Mouse (Mus musculus) C2C12 (cell line): ENCODE measurements around the gene Sgsh.

Experiments used
- CEBPB ChIP-seq: IDR thresholded peaks from one replicate; pipeline ENCODE4 v1.6.1; 2011; ENCODE audit warnings: low read depth, mild to moderate bottlenecking, control low read depth, moderate library complexity
- CTCF ChIP-seq: IDR thresholded peaks from one replicate; pipeline ENCODE4 v1.5.1; 2011; ENCODE audit not compliant: control insufficient read depth, insufficient read depth, insufficient read length
- FOSL1 ChIP-seq: IDR thresholded peaks from one replicate; pipeline ENCODE4 v1.8.0; 2011; ENCODE audit warnings: mild to moderate bottlenecking, low read length; ENCODE audit not compliant: poor library complexity, insufficient read depth, severe bottlenecking
- MAX ChIP-seq: IDR thresholded peaks from one replicate; pipeline ENCODE4 v1.6.1; 2011; ENCODE audit warnings: mild to moderate bottlenecking, control low read depth
- MYOD1 ChIP-seq: IDR thresholded peaks from one replicate; pipeline ENCODE4 v1.6.1; 2011; ENCODE audit warnings: low read depth; ENCODE audit not compliant: control insufficient read depth, insufficient read length
- MYOG ChIP-seq: IDR thresholded peaks from one replicate; pipeline ENCODE4 v1.6.1; 2011; ENCODE audit not compliant: control insufficient read depth, insufficient read length; ENCODE audit errors: extremely low read depth
- USF1 ChIP-seq: IDR thresholded peaks from one replicate; pipeline ENCODE4 v1.6.1; 2011; ENCODE audit warnings: low read depth, mild to moderate bottlenecking, control low read depth, moderate library complexity

GRCm38 (mm10) chr11:119306762-119307657 is 48.3 kb downstream of the Sgsh start:
- no peak for TF ChIP-seq CTCF
- TF ChIP-seq USF1: no peak
- TF ChIP-seq MYOG: no peak
- TF ChIP-seq MYOD1: no peak
- TF ChIP-seq MAX: no peak
- no peak for TF ChIP-seq CEBPB
- TF ChIP-seq FOSL1: no peak
